18 mouse cellular contexts compared by ENCODE assay signal in genomic region chr1:151059546-151060136, GRCm38 (mm10).
DNase-seq lines count a peak whose midpoint lies in the region; ATAC-seq and TF ChIP-seq lines count a peak whose summit lies in the region.
"Had no signal": no experiment of that assay in that cellular context is flagged by ENCODE, and none has a peak within 500 bp of the region (broad histone marks: within the 10 kb centered on the region; RNA-seq: fewer than 3 reads in every experiment).

No protein-coding gene starts in this region.

- DNase-seq in kidney, adult 11 months: peak; percentile 42
- DNase-seq in ZHBTc4 (ENCODE audit: low read depth, low spot score): peak; percentile 20
- no peak for DNase-seq in limb, embryonic 10.5 days (ENCODE audit: low spot score)
- DNase-seq in thymus, postnatal 0 days (ENCODE audit: low spot score): no peak
- no peak for DNase-seq in liver, postnatal 0 days
- DNase-seq: adrenal gland, postnatal 14 days; cerebellum, adult 18-20 months; cerebellum, adult 9-11 months; cerebellum, postnatal 36 days; forebrain, postnatal 0 days; gastrocnemius, postnatal 25 days had no signal

- H3K4me2 ChIP-seq in kidney, embryonic 14.5 days (replicated peaks; ENCODE audit: low read depth, low read length): no peak overlapping the region
- no peak overlapping the region for H3K4me2 ChIP-seq in kidney, embryonic 16.5 days (replicated peaks; ENCODE audit: low read depth, low read length)
- H3K4me2 ChIP-seq in liver, postnatal 0 days (ENCODE audit: low read depth, low read length): no peak overlapping the region
- H3K4me2 ChIP-seq: forebrain, embryonic 13.5 days; heart, embryonic 12.5 days had no signal

- ATAC-seq in kidney, embryonic 14.5 days (ENCODE audit: low FRiP score, low TSS enrichment): no peak
- ATAC-seq in kidney, embryonic 16.5 days (ENCODE audit: low FRiP score, low TSS enrichment): 0 out of 2 replicates have a peak, but pooled peaks have one; percentile 20
- no peak for ATAC-seq in liver, postnatal 0 days
- ATAC-seq: activated CD4-positive, CD25-positive, alpha-beta regulatory T cell, adult 4 months; forebrain, embryonic 13.5 days; forebrain, postnatal 0 days had no signal

- no peak overlapping the region for H3K9ac ChIP-seq in kidney, embryonic 14.5 days (ENCODE audit: low read depth, low read length)
- no peak overlapping the region for H3K9ac ChIP-seq in kidney, embryonic 16.5 days (replicated peaks; ENCODE audit: low read length)
- no peak overlapping the region for H3K9ac ChIP-seq in liver, postnatal 0 days (replicated peaks)
- H3K9ac ChIP-seq: forebrain, embryonic 13.5 days; forebrain, postnatal 0 days; heart, embryonic 12.5 days had no signal

- no peak for TF ChIP-seq CTCF in liver, postnatal 0 days (IDR thresholded peaks at IDR 0.05; ENCODE audit: low read depth)

- H3K27me3 ChIP-seq in kidney, embryonic 14.5 days (ENCODE audit: control insufficient read depth, insufficient read depth, low read length): no peaks in the 10 kb centered on the region
- no peaks in the 10 kb centered on the region for H3K27me3 ChIP-seq in kidney, embryonic 16.5 days (ENCODE audit: insufficient read depth, low read length)
- H3K27me3 ChIP-seq in limb, embryonic 10.5 days (ENCODE audit: low read depth, poor library complexity, severe bottlenecking): no peaks in the 10 kb centered on the region
- no peaks in the 10 kb centered on the region for H3K27me3 ChIP-seq in liver, postnatal 0 days (ENCODE audit: insufficient read depth, low read length)
- H3K27me3 ChIP-seq: forebrain, embryonic 13.5 days; heart, embryonic 12.5 days had no signal

- H3K27ac ChIP-seq in kidney, embryonic 14.5 days (ENCODE audit: low read depth, low read length): no peak overlapping the region
- H3K27ac ChIP-seq in kidney, embryonic 16.5 days (ENCODE audit: low read length): peak overlapping the region; percentile 80
- H3K27ac ChIP-seq in limb, embryonic 10.5 days: 0 out of 2 replicates have a peak overlapping the region, but pooled peaks have one; percentile 25
- H3K27ac ChIP-seq in liver, postnatal 0 days (ENCODE audit: low read depth): no peak overlapping the region
- H3K27ac ChIP-seq: embryonic facial prominence, embryonic 10.5 days; forebrain, embryonic 13.5 days; hindbrain, embryonic 10.5 days had no signal

- H3K36me3 ChIP-seq in kidney, embryonic 14.5 days (ENCODE audit: control insufficient read depth, insufficient read depth, low read length): no peaks in the 10 kb centered on the region
- no peaks in the 10 kb centered on the region for H3K36me3 ChIP-seq in kidney, embryonic 16.5 days (ENCODE audit: insufficient read depth, low read length)
- H3K36me3 ChIP-seq in limb, embryonic 10.5 days: no peaks in the 10 kb centered on the region
- H3K36me3 ChIP-seq in liver, postnatal 0 days (replicated peaks; ENCODE audit: insufficient read depth, low read length): no peaks in the 10 kb centered on the region
- H3K36me3 ChIP-seq: embryonic facial prominence, embryonic 10.5 days; heart, embryonic 12.5 days; hindbrain, embryonic 10.5 days had no signal

- no peak overlapping the region for H3K4me3 ChIP-seq in kidney, embryonic 14.5 days (ENCODE audit: low read length)
- no peak overlapping the region for H3K4me3 ChIP-seq in kidney, embryonic 16.5 days (ENCODE audit: low read length)
- H3K4me3 ChIP-seq in limb, embryonic 10.5 days: no peak overlapping the region
- H3K4me3 ChIP-seq in liver, postnatal 0 days (ENCODE audit: low read depth, low read length): no peak overlapping the region
- H3K4me3 ChIP-seq: embryonic facial prominence, embryonic 10.5 days; forebrain, embryonic 13.5 days; heart, embryonic 12.5 days; hindbrain, embryonic 10.5 days had no signal

- H3K4me1 ChIP-seq in kidney, embryonic 14.5 days (ENCODE audit: control insufficient read depth, insufficient read depth, low read length): peaks cover 21% of the 10 kb centered on the region
- peaks cover 33% of the 10 kb centered on the region for H3K4me1 ChIP-seq in kidney, embryonic 16.5 days (ENCODE audit: insufficient read depth, low read length)
- H3K4me1 ChIP-seq in limb, embryonic 10.5 days: peaks cover 13% of the 10 kb centered on the region
- 0 out of 2 replicates have a peak, but pooled peaks cover 2% of the 10 kb centered on the region for H3K4me1 ChIP-seq in liver, postnatal 0 days (ENCODE audit: insufficient read depth)

- TF ChIP-seq EP300 in liver, postnatal 0 days (IDR thresholded peaks at IDR 0.05; ENCODE audit: low read depth): no peak

- WGBS in kidney, embryonic 14.5 days: 48% methylated on average over 4 of the region's 4 CpGs
- WGBS in kidney, embryonic 16.5 days: 47% methylated on average over 4 of the region's 4 CpGs
- WGBS in limb, embryonic 10.5 days: 84% methylated on average over 4 of the region's 4 CpGs
- WGBS in liver, postnatal 0 days (ENCODE audit: insufficient replicate concordance): 77% methylated on average over 4 of the region's 4 CpGs

- H3K9me3 ChIP-seq in kidney, embryonic 14.5 days (ENCODE audit: control insufficient read depth, low read length): no peaks in the 10 kb centered on the region
- H3K9me3 ChIP-seq in kidney, embryonic 16.5 days (ENCODE audit: low read length): no peaks in the 10 kb centered on the region
- no peaks in the 10 kb centered on the region for H3K9me3 ChIP-seq in limb, embryonic 10.5 days (replicated peaks)
- no peaks in the 10 kb centered on the region for H3K9me3 ChIP-seq in liver, postnatal 0 days (ENCODE audit: low read length)
- H3K9me3 ChIP-seq: embryonic facial prominence, embryonic 10.5 days; forebrain, embryonic 13.5 days; heart, embryonic 12.5 days; hindbrain, embryonic 10.5 days had no signal

Comparison
In these comparisons a context has a peak if more than half of its experiments do, and no peak if none do; other contexts are left out.
1. H3K27ac ChIP-seq: peak in kidney, embryonic 16.5 days (single experiment) and limb, embryonic 10.5 days (single experiment); none in kidney, embryonic 14.5 days (single experiment) and liver, postnatal 0 days (single experiment).
2. DNase-seq: peak in kidney, adult 11 months (single experiment) and ZHBTc4 (single experiment); none in limb, embryonic 10.5 days (single experiment), thymus, postnatal 0 days (single experiment) and liver, postnatal 0 days (single experiment).